Mouse (Mus musculus): ENCODE measurements around the gene Castor1.

The Castor1 gene

DNA sequence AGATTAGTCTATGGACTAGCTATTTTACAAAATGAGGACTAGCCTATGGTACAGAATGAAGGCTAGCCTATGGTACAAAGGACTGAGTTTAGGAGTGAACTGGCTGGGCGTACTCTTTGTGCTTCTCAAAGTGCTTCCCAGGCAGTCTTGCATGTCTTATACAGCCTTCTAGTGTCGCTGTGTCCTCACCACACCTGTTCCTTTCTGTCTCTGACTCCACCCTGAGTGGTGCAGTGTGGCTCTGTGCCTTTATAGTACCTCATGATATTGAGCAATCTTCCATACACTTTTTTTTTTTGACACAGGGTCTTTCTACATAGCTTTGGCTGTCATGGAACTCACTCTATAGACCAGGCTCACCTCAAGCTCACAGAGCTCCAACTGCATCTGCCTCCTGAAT is 13.4 kb downstream of the Castor1 start:
- ATAC-seq (ENCODE audit: insufficient number of reproducible peaks, low FRiP score, low TSS enrichment), result no peak

DNA sequence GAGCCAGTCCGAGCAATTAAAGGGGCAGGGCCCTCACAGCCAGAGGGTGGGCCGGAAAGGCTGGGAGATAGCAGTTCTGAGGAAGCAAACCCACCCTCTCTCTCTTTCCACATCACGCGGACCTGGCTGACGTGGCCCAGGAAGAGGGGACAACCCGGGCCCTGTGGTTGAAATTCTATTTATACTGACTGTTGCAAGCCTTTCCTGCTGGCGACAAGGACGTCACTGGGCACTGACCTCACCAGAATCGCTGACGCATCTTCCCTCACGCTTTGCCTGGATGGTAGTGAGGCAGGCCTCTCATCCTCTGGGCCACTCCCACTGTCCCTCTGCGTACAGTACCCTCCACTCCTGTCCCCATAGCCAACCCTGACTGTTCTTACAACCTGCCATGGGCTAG is 14.6 kb downstream of the Castor1 start:
- ATAC-seq (ENCODE audit: insufficient number of reproducible peaks, low FRiP score, low TSS enrichment), result no peak

DNA sequence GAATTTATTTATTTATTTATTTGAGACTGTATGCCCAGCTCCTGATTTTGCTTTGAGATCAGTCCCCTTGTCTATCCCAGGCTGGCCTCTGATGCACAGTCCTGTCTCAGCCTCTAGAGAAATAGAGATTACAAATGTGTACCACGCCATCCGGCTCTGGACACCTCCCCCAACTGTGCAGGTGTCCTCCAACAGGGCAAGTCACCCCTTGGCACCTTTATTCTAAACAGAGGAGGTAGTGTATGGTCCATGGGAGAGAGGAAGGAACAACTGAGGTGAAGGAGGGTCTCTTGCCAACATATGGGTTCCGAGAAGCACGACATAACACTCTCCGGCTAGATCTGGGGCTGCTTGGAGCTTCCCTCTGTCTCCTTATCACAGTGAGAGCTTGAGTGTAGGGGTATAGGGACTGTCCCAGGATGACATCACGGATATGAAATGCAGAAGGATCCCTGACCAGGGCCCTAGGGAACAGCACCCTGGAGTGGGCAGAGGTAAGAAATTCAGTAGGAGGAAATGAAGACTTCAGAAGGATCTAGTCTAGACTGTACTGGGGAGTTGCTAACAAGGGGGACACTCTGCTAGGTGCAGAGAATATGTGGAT is 17.1 kb downstream of the Castor1 start:
- no peak for ATAC-seq (ENCODE audit: insufficient number of reproducible peaks, low FRiP score, low TSS enrichment)

DNA sequence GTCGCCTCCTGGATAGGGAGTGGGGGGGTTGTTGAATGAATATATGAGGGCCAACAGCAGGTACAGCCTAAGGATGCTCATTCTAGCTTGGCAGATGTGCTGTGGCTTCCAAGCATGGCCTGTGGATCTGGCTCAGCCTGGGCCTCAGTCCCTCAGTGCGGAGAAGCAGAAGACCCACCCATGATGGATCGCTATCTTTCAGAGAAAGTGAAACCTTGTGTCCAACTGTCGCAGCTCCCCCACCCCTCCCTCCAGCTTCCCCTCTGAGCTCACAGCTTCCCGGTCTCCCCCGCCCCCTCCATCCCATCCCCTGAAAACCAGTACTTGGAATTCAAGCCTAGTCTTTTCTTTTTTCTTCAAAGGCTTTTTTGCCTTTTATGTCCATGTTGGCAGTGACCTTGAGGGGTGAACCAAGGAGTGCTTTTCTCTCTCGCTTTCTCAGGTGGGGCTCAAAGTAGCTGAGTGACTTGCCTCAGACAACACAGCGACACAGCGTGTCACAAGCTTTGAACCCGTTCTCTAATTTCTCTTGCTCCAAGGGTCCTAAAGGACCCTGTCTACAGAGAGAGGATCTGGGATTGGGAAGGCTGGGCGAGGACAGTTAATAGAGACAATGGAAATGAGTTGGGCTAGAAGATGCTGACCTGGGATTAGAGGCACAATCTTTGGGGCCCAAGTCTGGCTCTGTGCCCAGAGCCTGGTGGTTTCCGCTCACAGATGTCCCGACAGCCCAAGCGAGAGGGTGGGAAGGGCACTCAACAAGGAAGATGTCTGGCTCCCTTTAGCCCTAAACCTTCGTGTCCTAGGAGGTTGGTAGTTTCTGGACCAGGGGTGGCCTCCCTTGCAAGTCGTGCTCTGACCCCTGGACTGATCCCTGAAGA is 17.9 kb downstream of the Castor1 start, which contains the start of gene Osm:
Gene Osm (plus strand): TSS at position 756 of the 881 bp plus-strand sequence.
- no peak for ATAC-seq (ENCODE audit: insufficient number of reproducible peaks, low FRiP score, low TSS enrichment)

DNA sequence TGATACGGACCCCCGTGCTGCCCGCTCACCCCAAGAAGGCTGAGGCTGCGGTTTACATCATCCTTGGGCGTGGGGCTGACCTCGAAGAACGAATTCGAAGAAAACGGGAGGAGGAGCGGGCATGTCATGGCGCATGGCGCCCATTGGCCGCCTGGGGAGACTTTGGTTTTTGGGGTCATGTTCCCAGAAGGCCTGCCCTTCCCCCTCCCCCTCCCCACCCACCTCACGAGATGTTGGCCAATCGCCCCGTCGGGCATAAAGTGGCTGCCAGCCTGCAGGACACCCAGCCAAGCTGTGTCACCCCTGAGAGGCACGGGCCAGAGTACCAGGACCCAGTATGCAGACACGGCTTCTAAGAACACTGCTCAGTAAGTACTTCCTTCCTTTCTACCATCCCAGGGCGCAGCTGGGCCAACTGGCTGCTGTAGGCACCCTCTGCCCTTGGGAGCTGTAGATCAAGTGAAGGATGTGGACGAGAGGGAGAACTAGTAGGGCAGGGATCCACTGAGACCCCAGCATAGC is 18.6 kb downstream of the Castor1 start:
- no peak for ATAC-seq (ENCODE audit: insufficient number of reproducible peaks, low FRiP score, low TSS enrichment)

DNA sequence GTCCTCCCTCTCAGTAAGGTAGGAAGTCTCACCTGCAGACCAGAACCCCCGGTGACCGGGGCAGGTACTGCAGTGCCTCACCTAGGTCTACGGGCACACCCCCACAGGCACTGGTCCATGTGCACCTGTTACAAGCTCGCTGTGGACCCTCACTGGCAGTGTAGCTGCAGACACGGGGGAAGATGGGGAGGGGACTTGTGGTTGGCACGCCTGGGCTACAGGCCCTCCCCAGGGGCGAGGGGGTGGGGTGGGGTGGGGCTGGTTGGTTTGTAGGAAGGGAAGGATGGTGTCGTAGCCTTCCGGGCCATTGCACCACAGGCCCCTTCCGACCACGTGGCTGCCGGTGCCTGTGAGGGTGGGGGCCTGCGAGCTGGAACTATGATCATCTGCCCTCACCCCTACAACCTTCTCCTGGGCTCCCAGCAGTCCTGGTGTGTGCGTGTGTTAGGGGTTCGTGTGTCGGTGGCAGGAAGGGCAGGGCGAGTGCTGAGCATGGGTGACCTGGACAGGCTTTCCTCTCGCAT is 19.4 kb downstream of the Castor1 start:
- ATAC-seq (ENCODE audit: insufficient number of reproducible peaks, low FRiP score, low TSS enrichment), result no peak

DNA sequence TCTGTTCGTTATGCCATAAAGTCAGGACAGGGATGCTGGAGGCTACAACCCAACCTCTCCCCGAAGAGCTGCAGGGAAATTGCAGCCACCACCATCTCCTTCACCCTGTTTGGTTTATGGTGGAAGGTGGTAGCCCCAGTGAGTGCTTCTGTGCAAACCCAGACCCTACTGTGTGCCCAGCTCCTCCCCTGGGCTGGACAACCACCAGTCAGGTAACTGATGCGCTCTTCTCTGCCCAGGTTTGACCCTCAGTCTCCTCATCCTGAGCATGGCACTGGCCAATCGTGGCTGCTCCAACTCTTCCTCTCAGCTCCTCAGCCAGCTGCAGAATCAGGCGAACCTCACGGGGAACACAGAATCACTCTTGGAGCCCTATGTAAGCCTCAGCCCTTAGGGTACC is 20.1 kb downstream of the Castor1 start:
- no peak for ATAC-seq (ENCODE audit: insufficient number of reproducible peaks, low FRiP score, low TSS enrichment)

DNA sequence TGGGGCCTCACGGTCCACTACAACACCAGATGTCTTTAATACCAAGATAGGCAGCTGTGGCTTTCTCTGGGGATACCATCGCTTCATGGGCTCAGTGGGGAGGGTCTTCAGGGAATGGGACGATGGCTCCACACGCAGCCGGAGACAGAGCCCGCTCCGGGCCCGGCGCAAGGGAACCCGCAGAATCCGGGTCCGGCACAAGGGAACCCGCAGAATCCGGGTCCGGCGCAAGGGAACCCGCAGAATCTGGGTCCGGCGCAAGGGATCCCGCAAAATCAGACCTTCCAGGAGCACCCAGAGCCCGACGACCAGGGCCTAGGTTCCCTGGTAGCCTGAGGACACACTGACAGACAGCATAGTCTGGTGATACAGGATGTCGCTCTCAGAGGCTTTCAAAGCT is 21.7 kb downstream of the Castor1 start:
- ATAC-seq (ENCODE audit: insufficient number of reproducible peaks, low FRiP score, low TSS enrichment), result no peak

DNA sequence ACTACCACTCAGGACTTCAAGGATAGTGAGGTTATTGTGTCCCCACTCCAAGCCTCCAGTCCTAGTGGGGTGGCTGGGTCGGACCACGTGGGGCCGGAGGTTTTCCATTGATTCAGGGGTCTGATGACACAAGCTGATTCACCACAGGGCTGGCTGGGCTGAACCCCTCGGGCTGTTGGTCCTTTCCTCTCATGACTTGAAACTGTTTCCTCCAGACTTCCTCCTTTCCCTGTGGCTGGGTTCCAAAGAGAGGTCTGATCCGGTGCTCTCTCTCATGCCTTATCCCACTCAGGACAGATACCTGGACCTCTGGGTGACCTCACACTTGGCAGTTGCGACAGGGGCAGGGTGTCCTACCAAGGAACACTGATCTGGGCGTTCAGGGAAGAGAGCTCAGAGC is 22.1 kb downstream of the Castor1 start:
- ATAC-seq (ENCODE audit: insufficient number of reproducible peaks, low FRiP score, low TSS enrichment), result no peak

DNA sequence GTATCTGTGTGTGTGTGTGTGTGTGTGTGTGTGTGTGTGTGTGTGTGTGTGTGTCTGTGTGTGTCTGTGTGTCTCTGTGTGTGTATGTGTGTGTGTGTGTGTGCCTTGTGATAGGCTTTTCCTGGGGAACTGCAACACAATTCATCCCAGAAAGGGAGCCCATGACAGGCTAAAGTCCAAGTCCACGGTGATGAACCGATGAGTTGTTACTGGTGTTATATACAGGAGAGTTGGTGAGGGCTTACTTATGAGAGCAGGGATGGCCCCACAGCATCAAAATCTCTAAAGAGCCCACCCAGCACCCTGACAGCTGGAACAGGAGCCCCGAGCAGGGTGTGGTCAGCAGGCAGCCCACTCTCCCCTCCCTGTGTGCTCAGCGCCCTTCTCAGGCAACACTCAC is 23.2 kb downstream of the Castor1 start:
- no peak for ATAC-seq (ENCODE audit: insufficient number of reproducible peaks, low FRiP score, low TSS enrichment)

DNA sequence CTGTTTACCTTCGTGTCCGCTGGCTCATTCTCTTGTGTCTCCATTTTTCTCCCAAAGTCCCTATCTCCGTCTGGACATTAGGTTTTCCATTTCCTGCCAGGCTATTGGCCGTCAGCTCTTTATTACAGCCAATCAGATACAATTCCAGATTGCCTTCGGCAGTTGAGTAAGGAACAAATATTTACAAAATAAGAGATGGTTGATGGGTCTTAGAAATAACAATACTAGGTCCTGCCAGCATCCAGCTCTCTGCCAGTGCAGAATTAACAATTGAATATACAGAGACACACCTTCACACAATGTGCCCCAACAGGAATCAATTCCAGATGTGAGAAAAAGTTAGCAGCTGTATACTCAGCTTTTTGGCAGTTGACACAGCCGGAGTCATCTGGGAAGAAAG is 28.1 kb downstream of the Castor1 start:
- ATAC-seq (ENCODE audit: insufficient number of reproducible peaks, low FRiP score, low TSS enrichment), result no peak

DNA sequence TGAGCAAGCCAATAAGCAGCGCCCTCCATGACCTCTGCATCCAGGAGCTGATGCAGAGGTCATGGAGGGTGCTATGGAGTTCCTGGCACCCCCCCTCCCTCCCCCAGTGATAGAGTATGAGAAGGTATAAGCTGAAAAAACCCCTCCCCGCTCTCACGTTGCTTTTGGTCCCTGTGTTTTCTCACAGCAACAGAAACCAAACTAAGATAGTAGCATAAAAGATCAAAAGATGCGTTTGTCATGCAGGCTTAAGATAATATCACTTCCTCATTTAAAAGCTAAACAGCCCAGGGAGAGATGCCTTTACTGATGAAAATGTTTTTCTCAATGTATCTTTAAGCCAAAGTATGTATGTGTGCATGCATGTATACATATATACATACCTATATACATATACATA is 28.6 kb downstream of the Castor1 start:
- no peak for ATAC-seq (ENCODE audit: insufficient number of reproducible peaks, low FRiP score, low TSS enrichment)

DNA sequence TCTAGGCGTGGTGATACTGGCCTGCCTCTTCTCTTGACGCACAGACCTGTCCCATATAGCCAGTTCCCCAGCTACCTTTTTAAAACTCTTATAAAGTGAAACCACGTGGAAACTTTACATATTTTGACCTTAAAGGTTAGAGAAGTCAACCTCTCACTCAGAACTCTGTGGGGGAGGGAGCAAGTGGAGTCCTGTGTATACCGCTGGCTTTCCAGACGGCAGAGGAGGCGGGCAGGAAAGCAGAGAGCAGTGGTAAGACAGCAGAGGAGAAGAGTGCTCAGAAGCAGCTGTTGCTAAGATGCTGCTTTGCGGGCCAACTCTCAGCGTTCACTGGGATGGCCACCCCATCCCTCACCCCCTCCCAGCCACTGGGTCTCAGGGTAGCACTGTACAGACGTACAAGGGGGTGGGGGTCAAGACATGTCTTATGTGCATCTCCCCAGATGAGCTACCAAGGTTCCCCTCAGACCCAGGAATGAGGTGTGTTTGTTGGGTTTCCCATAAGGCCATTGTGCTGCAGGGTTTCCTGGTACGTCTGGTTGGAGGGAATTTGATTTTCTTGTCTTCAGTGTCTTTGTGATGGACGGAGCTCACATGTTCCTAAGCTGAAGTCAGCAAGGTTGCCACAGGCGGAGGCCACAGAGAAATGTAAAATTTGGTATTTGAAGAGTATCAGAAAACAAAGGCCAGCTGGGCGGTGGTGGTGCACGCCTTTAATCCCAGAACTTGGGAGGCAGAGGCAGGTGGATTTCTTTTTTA is 29.4 kb downstream of the Castor1 start:
- no peak for ATAC-seq (ENCODE audit: insufficient number of reproducible peaks, low FRiP score, low TSS enrichment)

DNA sequence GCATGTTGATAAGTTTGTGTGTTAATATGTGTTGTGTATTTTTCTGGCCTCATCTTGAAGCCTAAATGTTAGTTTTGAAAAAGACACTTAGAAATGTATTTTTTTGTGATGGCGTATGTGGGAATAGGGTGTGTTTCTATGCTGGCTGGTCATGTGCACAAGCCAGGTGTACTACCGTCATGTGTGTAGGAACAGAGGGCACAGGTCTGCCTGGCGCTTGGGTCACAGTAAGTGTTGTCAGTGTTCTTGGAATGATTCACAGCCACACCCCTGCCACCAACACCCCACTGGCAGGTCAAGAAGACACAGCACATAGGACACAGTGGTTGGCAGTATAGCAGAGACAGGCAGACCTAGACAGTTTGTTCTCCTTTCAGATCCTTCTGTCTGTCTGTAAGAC is 31.1 kb downstream of the Castor1 start:
- no peak for ATAC-seq (ENCODE audit: insufficient number of reproducible peaks, low FRiP score, low TSS enrichment)

DNA sequence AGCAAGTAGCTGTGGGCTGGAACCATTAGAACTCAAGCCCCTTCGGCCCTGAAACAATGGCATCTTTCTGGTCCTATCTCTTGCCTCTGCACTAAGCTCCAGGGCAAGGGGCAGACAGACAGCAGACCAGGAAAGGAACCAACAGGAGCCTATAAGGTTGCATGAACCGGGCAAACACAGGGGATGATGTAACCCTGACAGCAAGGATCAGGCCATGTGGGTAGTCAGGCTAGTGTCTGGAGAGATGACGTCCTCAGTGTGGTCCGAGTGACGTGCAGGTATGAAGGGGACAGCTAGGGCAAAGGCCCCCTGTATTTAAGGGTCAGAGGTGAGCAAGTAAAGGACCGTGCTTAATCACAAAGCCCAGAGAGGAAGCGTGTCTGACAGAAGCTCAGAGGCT is 32.3 kb downstream of the Castor1 start:
- ATAC-seq (ENCODE audit: insufficient number of reproducible peaks, low FRiP score, low TSS enrichment), result no peak

DNA sequence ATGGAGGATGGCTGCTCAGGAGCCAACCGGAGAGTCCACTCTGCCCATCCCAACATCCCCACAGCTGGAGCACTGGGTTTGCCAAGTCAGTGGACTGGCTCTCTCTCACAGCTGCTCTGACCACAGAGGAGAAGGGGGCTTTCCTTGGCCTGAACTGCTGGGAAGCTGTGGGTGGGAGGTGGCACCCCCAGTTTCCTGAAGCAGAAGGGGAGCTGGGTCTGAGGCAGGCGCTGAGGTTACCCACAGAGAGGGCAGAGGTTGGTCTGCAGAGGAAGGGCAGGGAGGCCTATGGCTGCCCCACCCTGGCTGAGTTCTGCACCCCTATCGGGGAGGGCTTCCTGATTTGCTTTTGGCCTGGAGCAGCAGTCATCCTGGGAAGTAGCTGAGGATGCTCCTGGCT is 33.4 kb downstream of the Castor1 start:
- ATAC-seq (ENCODE audit: insufficient number of reproducible peaks, low FRiP score, low TSS enrichment), result no peak

DNA sequence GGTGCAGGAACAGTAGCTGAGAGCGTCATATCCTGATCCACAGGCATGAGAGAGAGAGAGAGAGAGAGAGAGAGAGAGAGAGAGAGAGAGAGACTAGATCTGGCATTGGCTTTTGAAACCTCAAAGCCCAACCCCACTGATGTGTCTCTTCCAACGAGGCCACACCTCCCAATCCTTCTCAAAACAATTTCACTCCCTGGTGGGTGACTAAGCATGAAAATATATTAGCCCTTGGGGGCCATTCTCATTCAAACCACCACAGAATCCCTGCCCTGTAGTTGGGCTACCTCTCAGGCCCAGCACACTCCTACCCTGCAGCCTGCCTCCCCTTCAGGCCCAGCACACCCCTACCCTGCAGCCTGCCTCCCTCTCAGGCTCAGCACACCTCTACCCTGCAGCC is 34.9 kb downstream of the Castor1 start:
- ATAC-seq (ENCODE audit: insufficient number of reproducible peaks, low FRiP score, low TSS enrichment), result no peak

DNA sequence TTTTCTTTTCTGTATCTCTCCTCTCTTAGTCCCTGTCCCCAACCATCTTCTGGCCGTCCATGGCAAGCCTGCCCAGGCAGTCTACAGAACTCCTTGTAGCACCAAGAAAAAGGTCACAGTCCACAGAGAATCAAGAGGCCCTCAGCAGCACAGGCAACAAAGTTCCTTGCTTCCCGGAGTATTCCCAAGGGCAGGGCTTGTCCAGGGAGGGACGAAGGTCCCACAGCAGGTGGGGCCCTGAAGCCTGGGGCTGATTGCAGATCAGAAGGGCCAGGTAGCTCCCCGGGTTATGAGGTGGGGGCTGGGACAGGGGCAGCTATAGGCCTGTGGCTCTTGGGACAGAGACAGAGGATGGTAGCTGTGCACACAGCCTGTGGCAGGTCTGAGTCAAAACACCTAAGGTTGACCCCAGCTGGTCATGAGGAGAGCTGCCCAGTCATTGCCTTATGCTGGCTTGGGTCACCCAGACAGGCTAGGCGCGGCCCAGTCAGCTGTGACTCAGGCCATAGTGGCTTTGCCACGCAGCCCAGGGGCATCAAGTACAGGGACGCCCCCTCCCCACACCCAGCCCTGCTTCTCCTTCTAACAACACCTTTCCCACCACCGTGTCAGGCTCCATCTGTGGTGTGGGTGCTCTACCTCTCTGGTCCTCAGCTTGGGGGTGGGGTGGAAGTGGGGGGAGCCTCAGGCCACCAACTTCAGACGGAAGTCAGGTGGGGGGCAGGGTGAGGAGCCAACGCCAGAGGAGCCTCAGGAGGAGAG is 39.0 kb downstream of the Castor1 start, which contains the start of gene Lif:
Gene Lif (plus strand): TSS at position 712 of the 762 bp plus-strand sequence.
- ATAC-seq (ENCODE audit: insufficient number of reproducible peaks, low FRiP score, low TSS enrichment), result no peak

DNA sequence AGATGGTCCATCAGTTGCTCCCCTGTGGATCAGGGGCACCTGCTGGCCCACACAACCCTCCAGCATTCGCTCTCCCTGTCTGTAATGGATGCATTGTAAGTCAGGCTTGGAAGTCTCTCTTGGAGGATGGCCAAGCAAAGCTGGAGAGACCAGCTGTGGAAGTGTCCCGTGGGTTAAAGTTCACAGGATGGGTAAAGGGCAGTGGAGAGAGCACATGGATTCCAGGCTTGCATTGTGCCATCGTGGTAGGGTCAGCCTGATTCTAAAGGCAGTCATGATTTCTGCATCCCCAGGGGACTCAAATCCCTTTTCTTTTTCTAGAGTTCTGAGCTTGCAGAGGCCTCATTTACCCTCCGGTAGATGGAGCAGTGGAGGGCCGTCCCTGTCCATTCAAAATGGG is 39.7 kb downstream of the Castor1 start:
- ATAC-seq (ENCODE audit: insufficient number of reproducible peaks, low FRiP score, low TSS enrichment), result no peak

DNA sequence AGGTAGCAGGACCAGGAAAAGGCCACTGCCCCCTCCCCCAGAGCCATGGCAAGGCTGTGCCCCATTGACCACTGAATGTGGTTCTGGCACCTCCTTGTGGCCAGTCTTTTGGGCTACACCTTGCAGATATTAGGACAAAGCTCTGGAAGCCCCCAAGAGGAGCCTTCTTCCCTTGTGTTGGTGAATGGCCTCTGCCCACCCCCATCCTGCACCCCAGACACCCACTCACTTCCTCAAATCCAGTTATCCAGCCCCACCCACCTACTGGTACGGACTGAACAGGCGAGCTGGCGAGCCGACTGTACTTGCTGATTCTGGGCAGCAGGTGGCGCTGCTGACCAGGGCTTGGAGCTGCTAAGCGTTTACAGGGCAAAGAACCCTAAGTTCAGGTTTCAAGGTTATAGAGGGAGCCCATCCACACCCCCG is 40.6 kb downstream of the Castor1 start:
- ATAC-seq (ENCODE audit: insufficient number of reproducible peaks, low FRiP score, low TSS enrichment), result peak; percentile 57; the same call in 1 of the 2 replicates
